Mouse (Mus musculus) R1 (cell line): ENCODE results near the gene Acaca.
"Not testable (repeated sequence)": the region's sequence is repeated elsewhere in the genome, so short reads cannot be mapped to it uniquely, and the experiment has no call there.

ENCODE experiments used
- DNase-seq: peaks from one replicate; pipeline ENCODE4 v3.0.0-alpha.2; 2018; ENCODE audit warnings: low read depth, low spot score

Acaca gene

GRCm38 (mm10) chr11:84332384-84332783 lies 202.9 kb downstream of the Acaca start:
- DNase-seq, result no peak

- DNase-seq, result peak; percentile 23
Measured at GRCm38 (mm10) chr11:84332860-84333259, 203.4 kb downstream of the Acaca start.

- DNase-seq, result not testable (repeated sequence)
Measured at GRCm38 (mm10) chr11:84338273-84338672, 208.8 kb downstream of the Acaca start.

GRCm38 (mm10) chr11:84340630-84341029 lies 211.2 kb downstream of the Acaca start:
- DNase-seq, result no peak

GRCm38 (mm10) chr11:84344522-84345236 lies 215.2 kb downstream of the Acaca start:
- no peak for DNase-seq

GRCm38 (mm10) chr11:84347766-84348165 lies 218.3 kb downstream of the Acaca start:
- no peak for DNase-seq

- DNase-seq, result no peak
Measured at GRCm38 (mm10) chr11:84348843-84349825, 219.7 kb downstream of the Acaca start.

GRCm38 (mm10) chr11:84351150-84351549 lies 221.7 kb downstream of the Acaca start:
- DNase-seq, result no peak

GRCm38 (mm10) chr11:84353058-84353726 lies 223.7 kb downstream of the Acaca start:
- peak; percentile 43 for DNase-seq

GRCm38 (mm10) chr11:84357304-84357703 lies 227.8 kb downstream of the Acaca start:
- DNase-seq, result no peak

- DNase-seq, result no peak
Measured at GRCm38 (mm10) chr11:84357771-84358170, 228.3 kb downstream of the Acaca start.

- no peak for DNase-seq
Measured at GRCm38 (mm10) chr11:84361551-84361950, 232.1 kb downstream of the Acaca start.

- DNase-seq, result no peak
Measured at GRCm38 (mm10) chr11:84362633-84363243, 233.3 kb downstream of the Acaca start.

- DNase-seq, result no peak
Measured at GRCm38 (mm10) chr11:84365313-84365712, 235.8 kb downstream of the Acaca start.

GRCm38 (mm10) chr11:84368902-84369301 lies 239.4 kb downstream of the Acaca start:
- no peak for DNase-seq

- DNase-seq, result no peak
Measured at GRCm38 (mm10) chr11:84373122-84373521, 243.7 kb downstream of the Acaca start.

GRCm38 (mm10) chr11:84375951-84376496 lies 246.6 kb downstream of the Acaca start:
- no peak for DNase-seq

- DNase-seq, result no peak
Measured at GRCm38 (mm10) chr11:84376510-84377365, 247.3 kb downstream of the Acaca start.

- DNase-seq, result no peak
Measured at GRCm38 (mm10) chr11:84382450-84382849, 253.0 kb downstream of the Acaca start.

GRCm38 (mm10) chr11:84383891-84384290 lies 254.4 kb downstream of the Acaca start:
- no peak for DNase-seq
